Mouse (Mus musculus) lung, embryonic 14.5 days (tissue): Measurements from ENCODE around the gene Copz1. TPM values are rescaled to one million over a fixed set of nuclear protein-coding genes. Genes with fewer than 3 reads are reported as not detected.
A peak's percentile ranks its signal among the peaks of the same experiment; 100 is the strongest.

Source experiments
- ATAC-seq: fragments of 200-750 bp; cut with Nextera tagmentation; 2 replicates; pipeline ENCODE4 v1.8.0; 2017; ENCODE audit warnings: mild to moderate bottlenecking, moderate TSS enrichment, moderate library complexity; ENCODE audit not compliant: insufficient read depth
- DNase-seq: peaks from one replicate; pipeline ENCODE4 v3.0.0-alpha.2; 2015
- H3K27ac ChIP-seq: fragments of 300-500 bp; sonication (generic); 2 replicates; pipeline ENCODE4 v1.5.1; 2014; ENCODE audit warnings: low read depth, mild to moderate bottlenecking, moderate library complexity
- H3K27me3 ChIP-seq: fragments of 300-500 bp; sonication (generic); 2 replicates; pipeline ENCODE4 v1.6.1; 2014; ENCODE audit warnings: low read length, control low read depth; ENCODE audit not compliant: insufficient read depth
- H3K36me3 ChIP-seq: fragments of 300-500 bp; sonication (generic); 2 replicates; pipeline ENCODE4 v1.6.1; 2014; ENCODE audit warnings: control low read depth; ENCODE audit not compliant: insufficient read depth
- H3K4me1 ChIP-seq: fragments of 300-500 bp; sonication (generic); 2 replicates; pipeline ENCODE4 v1.6.1; 2014; ENCODE audit warnings: antibody characterized with exemption, control low read depth; ENCODE audit not compliant: insufficient read depth
- H3K4me2 ChIP-seq: fragments of 300-500 bp; sonication (generic); 2 replicates; pipeline ENCODE4 v1.6.1; 2014; ENCODE audit warnings: mild to moderate bottlenecking
- H3K4me3 ChIP-seq: fragments of 300-500 bp; sonication (generic); 2 replicates; pipeline ENCODE4 v1.5.1; 2014; ENCODE audit warnings: low read depth, low read length
- H3K9ac ChIP-seq: fragments of 300-500 bp; sonication (generic); 2 replicates; pipeline ENCODE4 v1.6.1; 2014
- H3K9me3 ChIP-seq: fragments of 300-500 bp; sonication (generic); 2 replicates; pipeline ENCODE4 v1.6.1; 2016; ENCODE audit warnings: low read depth, low read length, control low read depth
- CTCF ChIP-seq: IDR thresholded peaks from 2 replicates; pipeline ENCODE4 v1.5.1; 2016; ENCODE audit warnings: antibody characterized with exemption, low read depth
- WGBS: fragments of 180-500 bp; shearing (Covaris S2); extraction: QIAGEN DNeasy Blood & Tissue Kit; methylation state at CpG from one replicate; pipeline ENCODE4 v1.1.7; 2014; 5-methylcytosine and 5-hydroxymethylcytosine counted together
- polyA plus RNA-seq: library from polyadenylated mRNA; unstranded; fragments of >200 nt; fragmentation: Nextera tagmentation; extraction: Ambion mirVana; gene quantifications from 2 replicates; pipeline ENCODE4 v1.2.1, GENCODE M21; 2014

The Copz1 gene
- 304 and 306 TPM in 2 replicates for polyA plus RNA-seq

DNA sequence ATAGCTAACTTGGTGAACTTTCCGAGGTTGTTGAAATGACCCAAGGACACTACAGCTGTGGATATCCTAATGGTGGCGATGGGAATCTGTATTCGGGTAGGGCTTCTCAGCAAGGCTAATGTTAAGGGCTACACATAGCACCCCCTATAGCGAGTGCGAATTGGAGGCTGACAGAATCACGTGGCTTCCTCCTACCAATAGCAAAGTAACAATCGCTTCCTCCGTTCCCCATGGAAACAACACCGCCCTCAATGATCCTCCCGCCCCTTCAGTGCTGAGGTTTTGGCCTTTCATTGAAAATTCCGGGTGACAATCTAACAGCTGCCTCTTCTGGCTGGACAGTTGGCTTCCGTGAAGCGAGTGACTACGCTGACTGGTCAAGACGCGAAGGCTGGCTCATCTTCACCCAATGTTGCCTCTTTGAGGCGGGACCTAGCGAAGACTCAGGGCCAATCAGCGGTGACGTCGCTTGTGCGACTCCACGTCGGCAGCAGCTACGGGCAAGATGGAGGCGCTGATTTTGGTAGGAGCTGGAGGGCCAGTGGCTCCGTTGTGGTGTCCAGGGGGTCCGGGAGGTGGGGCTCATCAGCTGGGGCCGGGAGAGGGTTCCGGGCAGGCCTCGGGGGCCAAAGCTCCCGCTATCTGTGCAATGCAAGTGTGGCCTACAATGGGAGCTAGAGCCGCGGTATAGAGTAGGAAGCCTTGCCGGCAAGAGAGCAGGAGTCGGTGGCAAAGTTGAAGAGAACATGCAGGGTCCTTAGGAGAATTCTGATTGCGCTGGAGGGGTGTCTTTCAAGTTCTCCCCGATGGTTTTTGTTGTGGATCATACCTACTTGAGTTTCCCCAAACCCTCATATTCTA is at the start of gene Copz1:
TSS of gene Copz1 (plus strand) at position 296 of the 861 bp plus-strand sequence.
- Histone ChIP-seq H3K36me3 (no peaks in the 10 kb centered on the region), H3K27me3 (no peaks in the 10 kb centered on the region), H3K27ac (peak within 1 kb of the TSS; percentile 40; the same call in 1 of the 2 replicates), H3K9me3 (no peaks in the 10 kb centered on the region), H3K4me3 (peak within 1 kb of the TSS; percentile 77), H3K4me1 (no peaks in the 10 kb centered on the region), H3K4me2 (peak within 1 kb of the TSS; percentile 71), H3K9ac (peak within 1 kb of the TSS; percentile 82)
- peak; percentile 99 for DNase-seq
- peak; percentile 41 for TF ChIP-seq CTCF
- WGBS: under 1% methylated on average over 38 of the region's 38 CpGs
- ATAC-seq: peak; percentile 100

DNA sequence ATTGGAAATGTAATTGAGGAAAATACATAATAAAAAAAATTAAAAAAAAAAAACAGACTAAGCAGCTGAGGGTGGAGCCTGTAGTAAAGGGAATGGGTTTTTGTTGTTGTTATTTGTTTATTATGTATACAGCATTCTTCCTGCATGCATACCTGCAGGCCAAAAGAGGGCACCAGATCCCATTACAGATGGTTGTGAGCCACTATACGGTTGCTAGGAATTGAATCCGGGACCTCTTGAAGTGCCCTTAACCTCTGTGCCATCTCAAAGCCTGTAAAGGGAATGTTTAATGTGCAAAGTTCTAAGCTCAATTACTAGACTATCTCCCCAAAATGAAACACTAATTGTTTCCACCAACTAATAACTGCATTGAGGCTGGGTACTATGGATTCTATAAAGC is 48.4 kb upstream of the Copz1 start:
- Histone ChIP-seq H3K4me3 (no peak overlapping the region), H3K36me3 (0 out of 2 replicates have a peak, but pooled peaks cover 7% of the 10 kb centered on the region), H3K27me3 (no peaks in the 10 kb centered on the region), H3K4me2 (no peak overlapping the region), H3K27ac (no peak overlapping the region), H3K9me3 (no peaks in the 10 kb centered on the region), H3K9ac (no peak overlapping the region), H3K4me1 (peaks cover 12% of the 10 kb centered on the region; the same call in 1 of the 2 replicates)
- DNase-seq (no peak), ATAC-seq (no peak)
- TF ChIP-seq CTCF: no peak
- WGBS: 85% methylated on average over 2 of the region's 2 CpGs

DNA sequence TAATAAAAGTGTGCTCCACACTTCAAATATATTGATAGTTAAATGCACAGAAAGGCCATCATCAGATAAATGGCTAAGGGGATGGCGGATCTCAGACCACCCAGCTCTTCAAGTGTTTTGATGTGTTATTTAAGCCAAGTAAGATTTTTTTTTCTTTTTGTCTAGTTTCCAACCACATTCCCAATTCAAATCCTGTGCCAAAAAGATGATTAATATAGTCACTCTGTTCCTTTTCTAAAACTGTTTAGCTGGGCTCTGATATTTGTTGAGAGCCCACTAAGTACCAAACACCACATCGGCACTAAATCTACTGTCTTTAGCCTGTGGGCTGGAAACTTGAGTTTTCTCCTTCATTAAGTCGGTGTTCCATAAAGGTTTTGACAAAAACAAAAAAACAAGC is 45.5 kb upstream of the Copz1 start:
- Histone ChIP-seq H3K27me3 (no peaks in the 10 kb centered on the region), H3K9me3 (no peaks in the 10 kb centered on the region), H3K27ac (peak overlapping the region; percentile 42; the same call in 1 of the 2 replicates), H3K4me2 (no peak overlapping the region), H3K9ac (no peak overlapping the region), H3K36me3 (no peaks in the 10 kb centered on the region), H3K4me1 (peaks cover 11% of the 10 kb centered on the region; the same call in 1 of the 2 replicates), H3K4me3 (no peak overlapping the region)
- no peak for TF ChIP-seq CTCF
- ATAC-seq: 0 out of 2 replicates have a peak, but pooled peaks have one; percentile 36
- peak; percentile 66 for DNase-seq
- 59% methylated on average over 3 of the region's 3 CpGs for WGBS

DNA sequence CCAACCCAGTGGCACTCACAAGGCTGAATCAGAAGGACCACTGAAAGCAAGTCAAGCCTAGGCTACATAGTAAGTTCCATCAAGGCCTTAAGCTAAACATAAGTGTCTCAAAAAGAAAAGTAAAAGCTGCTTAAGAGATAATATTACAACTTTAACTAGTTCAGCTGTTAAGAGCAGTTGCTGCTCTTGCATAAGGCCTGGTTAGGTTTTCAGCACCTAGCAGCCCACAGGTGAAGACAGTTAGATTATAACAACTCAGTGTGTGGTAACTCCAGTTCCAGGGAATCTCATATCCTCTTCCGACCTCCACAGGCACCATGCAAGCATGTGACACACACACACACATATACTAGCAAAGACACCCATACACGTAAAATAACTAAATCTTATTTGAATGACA is 44.9 kb upstream of the Copz1 start:
- no peaks in the 10 kb centered on the region for H3K36me3 ChIP-seq
- 67% methylated on average over 2 of the region's 2 CpGs for WGBS

DNA sequence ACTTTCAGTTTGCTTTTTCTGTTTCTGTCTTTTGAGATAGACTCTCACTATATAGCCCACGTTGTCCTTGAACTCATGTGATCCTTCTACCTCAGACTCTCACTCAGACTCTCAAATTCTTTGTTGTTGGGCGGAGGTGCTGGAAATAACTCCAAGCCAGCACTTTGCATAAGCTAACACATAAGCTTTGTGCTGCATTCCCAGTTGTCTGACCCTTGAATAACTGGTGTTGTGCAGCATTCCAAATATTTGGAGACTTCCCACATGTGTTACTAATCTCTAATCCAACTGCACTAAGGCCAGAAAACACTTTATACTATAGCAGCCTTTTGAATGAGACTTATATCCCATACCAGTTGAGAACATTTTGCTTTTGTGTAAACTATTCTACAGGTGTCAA is 43.6 kb upstream of the Copz1 start:
- Histone ChIP-seq H3K36me3 (peaks cover 3% of the 10 kb centered on the region; the same call in 1 of the 2 replicates), H3K9ac (no peak overlapping the region), H3K4me2 (no peak overlapping the region), H3K27ac (no peak overlapping the region), H3K4me1 (peaks cover 11% of the 10 kb centered on the region; the same call in 1 of the 2 replicates), H3K9me3 (no peaks in the 10 kb centered on the region), H3K27me3 (no peaks in the 10 kb centered on the region), H3K4me3 (no peak overlapping the region)
- TF ChIP-seq CTCF: no peak
- peak; percentile 42 for DNase-seq
- 70% methylated on average over 2 of the region's 2 CpGs for WGBS
- no peak for ATAC-seq

More for the DNA sequence above, 44.9 kb upstream of the Copz1 start:
- ATAC-seq (0 out of 2 replicates have a peak, but pooled peaks have one; percentile 33), DNase-seq (no peak)
- H3K4me1 ChIP-seq: peaks cover 11% of the 10 kb centered on the region; the same call in 1 of the 2 replicates
- no peak overlapping the region for H3K4me3 ChIP-seq
- H3K9me3 ChIP-seq: no peaks in the 10 kb centered on the region
- 0 out of 2 replicates have a peak overlapping the region, but pooled peaks have one; percentile 15 for H3K27ac ChIP-seq
- 0 out of 2 replicates have a peak overlapping the region, but pooled peaks have one; percentile 2 for H3K4me2 ChIP-seq
- no peaks in the 10 kb centered on the region for H3K27me3 ChIP-seq
- no peak overlapping the region for H3K9ac ChIP-seq
- no peak for TF ChIP-seq CTCF

DNA sequence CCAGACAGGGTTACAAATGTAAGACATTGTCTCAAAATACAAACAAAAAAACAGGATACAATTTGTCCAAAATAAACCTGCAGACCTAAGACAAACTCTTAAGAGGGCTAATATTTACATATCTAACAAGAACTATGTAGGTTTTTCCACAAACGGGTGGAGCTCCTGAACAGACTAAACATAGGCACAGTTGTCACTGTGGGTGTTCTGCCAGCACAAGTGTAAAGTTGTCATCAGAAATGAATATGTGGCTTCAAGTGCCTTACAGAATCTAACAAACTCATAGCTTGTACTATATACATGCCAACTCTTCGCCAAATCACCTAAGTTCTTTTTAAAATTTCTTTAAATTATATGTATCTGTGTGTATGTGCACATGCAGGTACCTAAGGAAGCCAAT is 39.4 kb upstream of the Copz1 start:
- Histone ChIP-seq H3K4me3 (no peak overlapping the region), H3K9me3 (no peaks in the 10 kb centered on the region), H3K9ac (no peak overlapping the region), H3K4me1 (peaks cover 7% of the 10 kb centered on the region; the same call in 1 of the 2 replicates), H3K4me2 (no peak overlapping the region), H3K27me3 (no peaks in the 10 kb centered on the region), H3K36me3 (peaks cover 20% of the 10 kb centered on the region), H3K27ac (no peak overlapping the region)
- WGBS: 72% methylated on average over 2 of the region's 2 CpGs
- TF ChIP-seq CTCF: no peak
- DNase-seq (no peak), ATAC-seq (no peak)

DNA sequence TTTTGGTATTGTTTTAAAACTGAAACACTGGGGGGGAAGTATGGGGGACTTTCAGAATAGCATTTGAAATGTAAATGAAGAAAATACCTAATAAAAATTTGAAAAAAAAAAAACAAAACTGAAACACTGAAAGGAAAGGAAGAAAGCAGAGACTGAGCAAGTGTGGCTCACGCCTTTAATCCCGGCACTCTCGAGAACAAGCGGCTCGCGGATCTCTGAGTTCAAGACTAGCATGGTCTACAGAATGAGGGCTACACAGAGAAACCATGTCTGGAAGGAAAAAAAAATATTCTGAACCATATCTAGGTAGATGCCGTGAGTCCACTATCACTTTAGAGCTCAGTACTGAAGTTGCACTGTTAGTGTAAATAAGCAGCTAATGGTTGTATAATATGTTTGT is 35.2 kb upstream of the Copz1 start:
- ATAC-seq (no peak), DNase-seq (no peak)
- Histone ChIP-seq H3K4me3 (no peak overlapping the region), H3K4me1 (peaks cover 3% of the 10 kb centered on the region; the same call in 1 of the 2 replicates), H3K4me2 (peak overlapping the region; percentile 77), H3K27me3 (no peaks in the 10 kb centered on the region), H3K9me3 (no peaks in the 10 kb centered on the region), H3K9ac (no peak overlapping the region), H3K36me3 (peaks cover 35% of the 10 kb centered on the region), H3K27ac (no peak overlapping the region)
- no peak for TF ChIP-seq CTCF
- WGBS: 89% methylated on average over 7 of the region's 7 CpGs
